In the genomic region with DNA sequence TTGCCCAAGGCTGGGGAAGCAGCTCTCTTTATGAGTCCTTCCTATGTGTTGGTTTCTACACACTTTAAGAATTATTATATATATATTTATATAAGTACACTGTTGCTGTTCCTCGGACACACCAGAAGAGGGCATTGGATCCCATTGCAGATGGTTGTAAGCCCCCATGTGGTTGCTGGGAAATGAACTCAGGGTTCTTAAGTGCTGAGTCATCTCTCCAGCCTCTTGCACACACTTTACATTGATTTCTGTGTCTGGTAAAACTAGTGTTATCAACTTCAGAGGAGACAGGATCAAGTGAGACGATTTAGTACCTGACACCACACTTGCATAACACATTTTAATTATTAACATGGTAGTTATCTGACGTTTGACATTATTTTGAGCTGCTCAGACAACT, we compare ENCODE assay signal across 28 mouse cellular contexts.
DNase-seq lines count a peak whose midpoint lies in the region; ATAC-seq and TF ChIP-seq lines count a peak whose summit lies in the region.
"Had no signal": no experiment of that assay in that cellular context is flagged by ENCODE, and none has a peak within 500 bp of the region (broad histone marks: within the 10 kb centered on the region; RNA-seq: fewer than 3 reads in every experiment).

No protein-coding gene starts in this region.

- peaks cover 0 to 3% of the 10 kb centered on the region in 2 experiments; a peak in 2 of 4 replicates for H3K4me1 ChIP-seq in ES-E14 (ENCODE audit: control insufficient read depth in 2 of 2, insufficient read depth in 2 of 2, low read length in 2 of 2, poor library complexity in 1 of 2)
- H3K4me1 ChIP-seq in intestine, embryonic 15.5 days (replicated peaks), result no peaks in the 10 kb centered on the region
- H3K4me1 ChIP-seq in hindbrain, embryonic 12.5 days, result 0 out of 2 replicates have a peak, but pooled peaks cover 2% of the 10 kb centered on the region
- H3K4me1 ChIP-seq in limb, embryonic 10.5 days, result no peaks in the 10 kb centered on the region
- H3K4me1 ChIP-seq: forebrain, embryonic 13.5 days had no signal

- no peak overlapping the region for H3K9ac ChIP-seq in ES-E14 (ENCODE audit: insufficient read depth, low read depth, low read length, poor library complexity, severe bottlenecking)
- H3K9ac ChIP-seq in intestine, embryonic 15.5 days, result no peak overlapping the region
- H3K9ac ChIP-seq in hindbrain, embryonic 12.5 days, result no peak overlapping the region
- H3K9ac ChIP-seq: forebrain, embryonic 13.5 days; heart, embryonic 12.5 days; heart, embryonic 15.5 days; hindbrain, embryonic 14.5 days had no signal

- no peak for DNase-seq in layer of hippocampus, adult 2 months (ENCODE audit: low spot score in 2 of 2)
- DNase-seq in layer of hippocampus, postnatal 25 days (ENCODE audit: extremely low spot score in 1 of 2, low spot score in 1 of 2), result no peak
- DNase-seq in 416B (ENCODE audit: low read depth) (peak; percentile 46), ES-E14 (ENCODE audit: low read depth, low spot score) (no peak)
- DNase-seq in limb, embryonic 10.5 days (ENCODE audit: low spot score), result no peak
- DNase-seq: adrenal gland, postnatal 10 days; adrenal gland, postnatal 36 days; B cell, adult 2 months; cerebellum, adult 18-20 months; cerebellum, adult 9-10 months; cerebellum, postnatal 14 days; gastrocnemius, postnatal 10 days; gastrocnemius, postnatal 36 days; heart, adult 11 months; heart, postnatal 10 days; heart, postnatal 36 days had no signal

- 72% methylated on average over 3 of the region's 3 CpGs for WGBS in intestine, embryonic 15.5 days
- WGBS in hindbrain, embryonic 12.5 days, result 89% methylated on average over 3 of the region's 3 CpGs
- 87% methylated on average over 3 of the region's 3 CpGs for WGBS in limb, embryonic 10.5 days

- no peak overlapping the region for H3K27ac ChIP-seq in layer of hippocampus, adult 2 months
- no peak overlapping the region for H3K27ac ChIP-seq in ES-E14 (ENCODE audit: insufficient read depth, low read depth, low read length, poor library complexity, severe bottlenecking)
- H3K27ac ChIP-seq in intestine, embryonic 15.5 days, result no peak overlapping the region
- H3K27ac ChIP-seq in hindbrain, embryonic 12.5 days, result no peak overlapping the region
- H3K27ac ChIP-seq in limb, embryonic 10.5 days, result no peak overlapping the region
- H3K27ac ChIP-seq: forebrain, embryonic 10.5 days; forebrain, embryonic 13.5 days; heart, embryonic 15.5 days; hindbrain, embryonic 10.5 days; hindbrain, embryonic 14.5 days; hindbrain, postnatal 0 days had no signal

- no peak overlapping the region for H3K4me3 ChIP-seq in layer of hippocampus, adult 2 months
- no peak overlapping the region for H3K4me3 ChIP-seq in ES-E14 (ENCODE audit: insufficient read depth in 1 of 2, low read depth in 1 of 2, low read length in 2 of 2, poor library complexity in 1 of 2, severe bottlenecking in 1 of 2)
- no peak overlapping the region for H3K4me3 ChIP-seq in intestine, embryonic 15.5 days (replicated peaks)
- H3K4me3 ChIP-seq in hindbrain, embryonic 12.5 days, result no peak overlapping the region
- H3K4me3 ChIP-seq in limb, embryonic 10.5 days, result no peak overlapping the region
- H3K4me3 ChIP-seq: forebrain, embryonic 10.5 days; forebrain, embryonic 13.5 days; heart, embryonic 12.5 days; heart, embryonic 15.5 days; hindbrain, embryonic 10.5 days had no signal

- H3K9me3 ChIP-seq in ES-E14 (ENCODE audit: control insufficient read depth, insufficient read depth, low read depth, low read length), result no peaks in the 10 kb centered on the region
- H3K9me3 ChIP-seq in intestine, embryonic 15.5 days, result no peaks in the 10 kb centered on the region
- 0 out of 2 replicates have a peak, but pooled peaks cover 3% of the 10 kb centered on the region for H3K9me3 ChIP-seq in hindbrain, embryonic 12.5 days (replicated peaks)
- no peaks in the 10 kb centered on the region for H3K9me3 ChIP-seq in limb, embryonic 10.5 days (replicated peaks)
- H3K9me3 ChIP-seq: forebrain, embryonic 10.5 days; forebrain, embryonic 13.5 days; heart, embryonic 12.5 days; heart, embryonic 15.5 days; hindbrain, embryonic 10.5 days had no signal

- no peaks in the 10 kb centered on the region for H3K27me3 ChIP-seq in intestine, embryonic 15.5 days (replicated peaks)
- H3K27me3 ChIP-seq in hindbrain, embryonic 12.5 days, result no peaks in the 10 kb centered on the region
- no peaks in the 10 kb centered on the region for H3K27me3 ChIP-seq in limb, embryonic 10.5 days (ENCODE audit: low read depth, poor library complexity, severe bottlenecking)
- H3K27me3 ChIP-seq: forebrain, embryonic 13.5 days; heart, embryonic 12.5 days; heart, embryonic 15.5 days had no signal

- H3K36me3 ChIP-seq in ES-E14 (ENCODE audit: control insufficient read depth, insufficient read depth, low read length, poor library complexity, severe bottlenecking), result no peaks in the 10 kb centered on the region
- H3K36me3 ChIP-seq in intestine, embryonic 15.5 days, result no peaks in the 10 kb centered on the region
- H3K36me3 ChIP-seq in hindbrain, embryonic 12.5 days, result no peaks in the 10 kb centered on the region
- no peaks in the 10 kb centered on the region for H3K36me3 ChIP-seq in limb, embryonic 10.5 days
- H3K36me3 ChIP-seq: forebrain, embryonic 10.5 days; heart, embryonic 12.5 days; heart, embryonic 15.5 days; hindbrain, embryonic 10.5 days had no signal

- in situ Hi-C loops in ES-E14 (cut with MboI; ENCODE audit: low sequenced_read_pairs in 2 of 2, unreplicated experiment in 2 of 2), result no loop called here

- ATAC-seq in intestine, embryonic 15.5 days, result peak; percentile 65
- ATAC-seq in hindbrain, embryonic 12.5 days (ENCODE audit: low FRiP score), result no peak
- ATAC-seq in monocyte, adult 5-6 weeks (replicated peaks; ENCODE audit: insufficient number of reproducible peaks, low FRiP score, low TSS enrichment, poor library complexity, severe bottlenecking), result no peak
- ATAC-seq: forebrain, embryonic 13.5 days; forebrain, embryonic 16.5 days; hindbrain, postnatal 0 days; inflammation-experienced regulatory T-cells, adult 6 months had no signal

- peak; percentile 26; the same call in 1 of the 2 replicates for TF ChIP-seq CTCF in layer of hippocampus, adult 2 months (conservative IDR thresholded peaks at IDR 0.05)

- H3K4me2 ChIP-seq in intestine, embryonic 15.5 days (replicated peaks), result no peak overlapping the region
- H3K4me2 ChIP-seq in hindbrain, embryonic 12.5 days (replicated peaks), result no peak overlapping the region
- H3K4me2 ChIP-seq: forebrain, embryonic 13.5 days; heart, embryonic 12.5 days; heart, embryonic 15.5 days; hindbrain, embryonic 14.5 days had no signal

TF ChIP-seq in ES-E14, 5 proteins besides CTCF, POLR2A, EP300 and RAD21:
- TF ChIP-seq ZC3H11A (IDR thresholded peaks at IDR 0.05; ENCODE audit: borderline replicate concordance, low read depth, low read length), result no peak
- TF ChIP-seq HCFC1 (IDR thresholded peaks at IDR 0.05; ENCODE audit: borderline replicate concordance, insufficient read depth, low read length), result no peak
- TF ChIP-seq CHD2 (IDR thresholded peaks at IDR 0.05; ENCODE audit: low read depth, low read length), result no peak
- no peak for TF ChIP-seq ZNF384 (IDR thresholded peaks at IDR 0.05; ENCODE audit: low read depth, low read length)
- peak; percentile 70 for TF ChIP-seq MAFK (IDR thresholded peaks at IDR 0.05; ENCODE audit: insufficient read depth, low read depth, low read length)
